Mouse (Mus musculus) telencephalon, adult 2 months (tissue): ENCODE data around the gene Dsn1.

Experiments used
- DNase-seq: peaks from one replicate; pipeline ENCODE4 v3.0.0-alpha.2; 2011; ENCODE audit warnings: low read depth, low spot score

The Dsn1 gene

DNA sequence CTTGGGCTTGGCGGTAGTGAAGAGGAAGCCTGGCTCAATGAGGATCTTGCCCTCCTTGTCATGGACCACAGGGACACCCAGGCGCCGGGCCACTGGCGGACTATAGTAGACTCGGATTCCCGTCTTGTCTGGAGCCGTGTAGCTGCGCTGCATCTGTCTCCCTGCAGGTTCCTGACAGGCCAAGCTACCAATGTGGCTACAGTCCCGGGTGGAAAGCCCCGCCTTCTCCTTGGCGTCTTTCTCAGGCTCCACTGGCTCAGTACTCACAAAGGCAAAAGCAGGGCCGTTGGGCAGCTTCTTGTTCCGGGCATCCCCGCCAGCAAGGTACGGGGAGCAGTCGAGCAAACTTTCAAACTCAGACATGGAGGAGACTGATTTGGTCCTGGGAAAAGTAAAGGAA lies 14.2 kb upstream of the Dsn1 start:
- DNase-seq: no peak

DNA sequence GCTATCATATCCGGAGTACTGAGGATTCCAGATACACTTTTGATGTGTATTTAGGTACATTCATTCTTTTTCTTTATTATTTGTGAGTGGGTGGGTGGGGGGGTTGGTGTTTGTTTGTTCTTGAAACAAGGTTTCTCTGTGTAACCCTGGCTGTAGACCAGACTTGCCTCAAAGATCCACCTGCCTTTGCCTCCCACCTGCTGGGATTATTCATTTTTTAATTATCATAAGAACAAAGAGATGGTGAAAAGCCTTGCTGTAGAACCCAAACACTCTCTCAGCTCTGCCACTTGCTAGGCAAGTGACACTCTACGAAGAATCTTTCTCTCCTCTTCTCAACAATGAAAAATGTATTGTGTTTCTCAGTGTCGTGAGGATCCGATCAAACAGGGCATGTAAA lies 12.3 kb upstream of the Dsn1 start:
- no peak for DNase-seq

DNA sequence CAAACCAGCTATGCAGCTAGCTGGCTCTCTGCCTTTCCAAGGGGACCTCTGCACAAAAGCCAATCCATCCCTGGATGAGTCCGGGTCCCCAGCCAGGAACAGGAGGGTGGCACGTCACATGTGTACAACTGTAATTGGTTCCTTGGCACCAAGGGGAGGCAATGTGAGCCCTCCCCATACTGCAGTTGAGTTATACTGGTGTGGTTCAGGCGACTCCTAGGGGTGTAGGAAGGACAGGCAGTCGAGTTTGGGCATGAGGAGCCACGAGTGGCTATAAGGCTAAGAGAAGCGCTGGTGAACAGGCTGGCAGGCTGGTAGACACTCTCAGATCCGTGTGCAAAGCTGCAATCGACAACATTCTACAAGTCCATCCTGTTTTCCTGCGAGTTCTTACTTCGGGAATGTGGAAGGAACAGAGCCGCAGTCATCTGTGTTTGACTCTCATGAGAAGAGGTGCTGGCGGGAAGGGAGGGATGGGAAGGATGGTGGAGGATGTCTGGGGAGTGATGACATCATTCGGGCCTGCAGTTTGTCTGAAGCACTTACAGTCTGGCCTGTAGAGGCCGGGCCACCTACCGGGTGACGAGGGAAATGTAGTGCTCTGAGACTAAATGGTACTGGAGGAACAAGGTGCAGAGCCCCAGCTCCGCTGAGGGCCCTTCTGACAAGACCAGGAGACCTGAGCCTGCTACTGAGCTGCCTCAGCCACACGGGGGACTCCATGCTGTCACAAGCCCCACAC lies 9.7 kb upstream of the Dsn1 start:
- DNase-seq: no peak

DNA sequence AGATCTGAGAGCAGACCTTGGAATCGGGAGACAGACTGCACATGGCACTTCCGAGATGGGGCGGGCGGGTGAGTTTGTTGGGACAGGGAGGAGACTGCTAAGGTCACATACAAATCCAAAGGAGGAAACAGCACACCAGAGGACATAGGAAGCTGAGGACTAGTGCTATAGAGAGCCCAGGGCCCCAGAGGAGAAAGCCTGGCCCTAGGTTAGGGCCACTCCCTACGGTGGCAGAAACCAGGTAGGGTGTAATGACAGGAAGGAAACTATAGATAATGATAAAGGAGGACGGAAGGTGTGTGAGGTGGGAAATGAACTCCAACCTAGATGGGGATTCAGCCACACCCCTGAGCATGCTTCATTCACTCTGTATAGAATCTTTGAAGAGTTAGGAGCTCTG lies 5.4 kb upstream of the Dsn1 start:
- DNase-seq: no peak

DNA sequence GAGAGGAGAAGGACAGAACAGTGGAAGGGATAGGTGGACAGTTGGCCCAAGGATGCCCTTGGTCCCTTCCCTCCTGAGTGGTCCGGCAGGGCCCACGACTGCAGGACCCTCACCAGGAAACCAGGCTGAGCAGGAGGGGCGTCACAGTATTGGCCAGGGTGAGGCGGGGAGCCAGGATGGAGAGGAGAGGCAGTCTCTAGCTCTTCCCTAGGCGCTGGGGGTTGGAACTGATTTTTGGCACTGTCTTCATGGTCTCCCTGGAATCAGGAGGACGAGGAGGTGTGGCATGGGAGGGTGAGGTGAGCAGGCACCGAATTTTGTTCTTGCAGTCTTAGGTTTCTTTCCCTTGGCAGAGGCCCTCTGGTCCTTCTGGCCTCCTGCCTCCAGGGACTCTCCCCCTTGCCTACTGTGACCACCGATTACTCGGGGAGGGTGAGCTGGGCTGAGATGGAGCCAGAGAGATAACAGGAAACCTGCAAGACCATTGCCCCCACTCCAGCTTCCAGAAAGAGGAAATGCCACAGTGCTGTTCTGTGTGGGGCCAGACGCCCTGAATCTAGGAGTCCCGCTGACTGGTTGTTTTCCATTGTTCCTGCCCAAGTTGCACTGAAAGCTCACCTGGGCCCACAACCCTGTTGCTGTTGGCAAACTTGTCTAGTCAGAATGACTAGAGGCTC lies 3.8 kb upstream of the Dsn1 start:
- no peak for DNase-seq

DNA sequence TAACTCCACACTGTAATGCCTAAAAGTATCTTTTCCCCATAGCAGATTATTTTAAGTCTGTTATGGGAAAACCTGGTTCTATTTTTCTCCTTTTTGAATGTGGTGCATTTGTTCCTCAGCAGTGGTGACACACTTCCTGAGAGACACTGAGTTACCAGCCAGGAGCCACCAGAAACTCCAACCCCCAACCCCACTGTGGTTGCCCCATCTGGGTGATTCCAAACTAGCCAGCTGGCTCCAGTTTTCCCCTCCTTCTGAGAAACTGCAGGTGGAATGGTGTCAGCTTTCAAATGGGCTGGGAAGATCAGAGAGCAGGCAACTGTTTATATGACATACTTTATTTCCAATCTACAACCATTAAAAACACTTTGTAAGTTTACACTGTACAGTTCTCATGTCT lies 3.2 kb upstream of the Dsn1 start:
- no peak for DNase-seq

DNA sequence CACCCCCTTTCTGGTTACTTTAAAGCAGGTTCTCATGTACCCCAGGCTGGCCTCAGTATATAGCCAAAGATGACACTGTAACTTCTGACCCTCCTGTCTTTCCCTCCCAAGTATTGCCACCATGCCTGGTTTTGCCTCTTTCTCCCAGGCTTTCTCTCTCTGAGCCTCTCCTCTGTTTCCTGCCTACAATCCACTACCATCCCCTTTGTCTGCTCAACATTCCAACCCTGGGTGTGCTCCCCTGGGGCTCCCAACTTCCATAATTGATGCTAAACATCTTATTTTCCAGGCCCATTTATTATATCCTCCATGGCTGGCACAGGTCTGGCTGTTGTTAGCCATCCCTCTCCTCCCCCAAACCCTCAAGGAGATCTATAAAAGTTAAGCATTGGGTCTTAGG lies 1.6 kb upstream of the Dsn1 start:
- DNase-seq: no peak

DNA sequence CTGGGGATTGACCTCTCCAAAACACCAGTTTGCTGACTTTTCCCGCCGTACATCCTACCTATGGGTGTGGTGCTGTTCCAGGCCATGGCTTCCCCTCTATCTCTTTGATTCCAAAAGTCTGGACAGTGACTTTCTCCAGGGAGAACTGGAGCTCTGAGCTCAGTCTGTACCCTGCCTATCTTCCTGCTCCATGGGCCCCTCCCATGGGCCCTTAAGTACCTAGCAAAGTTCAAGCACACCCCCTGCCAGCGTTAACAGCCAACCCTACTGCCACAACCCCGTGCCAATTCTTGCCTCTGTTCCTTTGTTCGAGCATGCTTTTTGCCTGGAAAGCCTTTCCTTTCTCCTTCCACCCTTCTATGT lies 261 bp upstream of the Dsn1 start:
- DNase-seq: no peak

DNA sequence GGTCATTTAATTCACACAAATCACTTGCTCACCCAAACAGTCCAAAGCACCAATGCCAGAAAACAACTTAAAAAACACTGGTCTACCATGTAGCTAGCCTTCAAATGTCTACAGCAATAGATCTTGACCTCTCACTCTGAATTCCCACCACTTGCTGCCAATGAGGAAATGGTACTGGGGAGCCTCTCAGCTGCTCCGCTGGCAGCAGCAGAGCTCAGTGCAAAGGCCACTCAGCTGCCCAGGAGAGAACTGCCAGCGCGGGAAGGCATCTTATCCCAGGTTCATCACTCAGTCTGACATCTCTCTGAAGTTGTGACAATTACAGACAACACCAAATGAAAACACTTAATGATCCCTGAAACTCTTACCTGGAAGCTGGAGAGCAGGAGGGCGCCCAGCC lies 4.6 kb downstream of the Dsn1 start:
- no peak for DNase-seq

DNA sequence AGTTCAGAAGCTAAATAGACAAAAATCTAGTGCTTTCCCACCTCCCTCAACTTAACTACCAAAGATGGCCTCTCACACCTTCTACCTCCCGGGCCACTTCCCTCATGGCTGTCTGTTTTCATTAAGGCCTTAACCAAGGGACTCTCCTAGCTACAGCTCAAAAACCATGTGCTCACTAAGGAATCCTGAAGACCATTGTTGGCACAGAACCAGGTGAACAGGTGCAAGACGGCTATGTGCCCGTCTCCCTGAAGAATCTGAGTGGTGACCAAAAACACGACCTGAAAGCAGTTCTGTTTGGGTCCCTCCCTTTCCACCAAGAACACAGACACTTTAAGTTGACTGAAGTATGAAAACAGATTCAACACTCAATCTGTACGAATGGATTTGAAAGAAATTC lies 8.7 kb downstream of the Dsn1 start:
- no peak for DNase-seq

DNA sequence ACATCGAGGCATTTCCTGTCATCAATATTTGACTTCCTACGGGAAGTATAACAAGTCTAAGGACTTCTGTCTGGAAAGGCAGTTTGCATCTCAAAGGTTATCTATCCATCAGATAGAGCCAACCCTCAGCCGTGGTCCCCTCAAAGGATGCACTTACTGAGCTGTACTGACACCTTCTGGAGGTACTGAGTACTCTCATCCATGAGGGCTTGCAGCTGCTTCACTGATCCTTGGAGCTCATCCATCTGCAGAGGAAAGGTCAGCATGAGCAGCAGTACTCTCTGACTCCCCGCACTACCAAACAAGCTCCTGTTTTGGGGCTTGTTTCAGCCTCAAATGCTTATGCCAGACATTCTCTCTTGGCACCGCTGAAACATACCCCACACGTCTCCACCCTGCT lies 10.4 kb downstream of the Dsn1 start:
- DNase-seq: peak; percentile 43

DNA sequence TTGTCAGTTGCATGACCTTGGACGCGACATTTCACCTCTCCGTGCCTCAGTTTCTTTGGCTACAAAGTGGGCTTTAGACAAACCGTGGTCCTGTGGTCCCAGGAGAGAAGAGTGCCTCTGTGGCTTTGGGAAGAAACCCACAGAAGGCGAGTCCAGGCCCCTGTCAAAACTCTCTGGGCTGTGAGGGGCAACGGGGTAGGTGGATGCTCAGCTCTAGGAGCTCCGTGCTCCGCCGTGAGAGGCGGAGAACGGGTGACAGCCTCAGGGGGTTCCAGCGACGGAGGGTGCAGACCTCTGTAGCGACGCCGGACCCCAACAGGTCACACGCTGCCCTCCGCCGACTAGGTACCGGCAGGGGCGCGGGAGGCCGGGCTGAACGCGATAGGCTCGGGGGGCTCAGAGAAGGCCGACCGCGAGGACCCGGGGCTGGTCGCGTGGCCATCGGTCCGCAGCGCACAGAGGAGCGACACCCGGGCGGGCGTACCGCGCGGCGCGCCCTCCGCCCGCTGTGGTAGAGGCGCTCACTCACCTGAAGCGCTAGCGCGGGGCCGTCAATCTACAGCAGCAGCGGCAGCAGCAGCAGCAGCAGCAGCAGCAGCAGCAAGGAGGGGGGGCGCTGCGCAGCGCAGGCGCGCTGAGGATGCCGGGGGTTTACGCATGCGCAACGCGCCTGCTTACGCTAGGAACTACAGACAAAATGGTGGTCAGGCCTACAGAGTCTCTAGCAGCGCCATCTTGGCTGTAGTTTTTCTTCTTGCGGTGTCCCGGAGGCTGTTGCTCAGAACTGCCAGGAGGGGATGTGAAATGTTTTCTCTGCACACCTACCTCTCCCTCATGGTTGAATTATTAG lies 15.3 kb downstream of the Dsn1 start, which contains the start of gene Ndrg3:
Gene Ndrg3, minus strand, starts transcription at position 587 of the 850 bp plus-strand sequence.
- DNase-seq: peak; percentile 98

DNA sequence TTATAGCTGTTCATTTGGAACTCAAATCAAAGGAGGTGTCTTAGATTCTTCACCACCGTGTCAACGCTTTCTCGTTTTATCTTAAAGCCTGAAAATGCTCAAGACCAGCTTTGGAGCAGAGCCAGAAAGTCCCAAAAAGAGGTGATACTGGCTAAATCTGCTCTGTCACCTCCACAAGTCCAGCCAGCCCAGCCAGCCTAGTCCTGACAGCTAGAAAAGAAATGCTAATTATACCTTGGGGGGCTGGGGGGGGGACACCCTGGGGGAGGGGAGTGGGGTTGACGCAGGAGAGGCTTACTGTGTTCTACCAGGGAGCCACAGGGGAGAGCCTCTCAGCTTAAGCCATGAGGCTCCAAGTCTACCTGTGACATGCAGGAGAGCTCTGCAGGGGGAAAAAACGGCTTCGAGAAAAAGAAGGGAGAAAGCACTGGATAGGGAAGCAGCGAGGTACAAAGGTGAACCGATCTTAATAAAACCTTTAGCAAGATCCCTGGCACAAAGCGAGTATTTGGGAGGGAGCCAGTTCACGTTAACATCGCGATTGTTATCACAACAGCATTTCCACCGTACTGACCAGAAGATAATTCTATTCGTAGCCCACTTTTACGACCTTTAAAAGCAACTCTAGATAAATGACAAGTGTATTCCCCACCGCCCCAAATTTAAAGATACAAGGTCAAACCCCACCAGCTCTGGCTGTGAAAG lies 16.1 kb downstream of the Dsn1 start:
- peak; percentile 53 for DNase-seq

DNA sequence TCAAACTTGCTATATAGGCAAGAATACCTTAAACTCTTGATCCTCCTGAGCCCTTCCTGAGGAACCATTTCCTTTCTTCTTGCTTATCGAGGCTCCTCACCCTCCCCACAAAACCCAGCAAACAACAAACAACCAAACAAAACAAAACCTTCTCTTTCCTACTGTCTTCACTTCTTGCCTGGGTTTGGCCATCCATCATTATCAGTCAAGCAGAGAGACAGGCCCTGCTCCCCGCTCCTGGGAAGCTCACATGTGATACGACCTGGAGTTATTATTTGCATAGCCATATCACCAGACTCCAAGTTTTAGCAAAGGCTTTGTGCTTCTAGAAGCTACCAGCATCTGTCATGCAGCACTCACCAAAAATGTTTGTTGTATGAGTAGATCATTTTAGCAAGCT lies 19.6 kb downstream of the Dsn1 start:
- DNase-seq: no peak

DNA sequence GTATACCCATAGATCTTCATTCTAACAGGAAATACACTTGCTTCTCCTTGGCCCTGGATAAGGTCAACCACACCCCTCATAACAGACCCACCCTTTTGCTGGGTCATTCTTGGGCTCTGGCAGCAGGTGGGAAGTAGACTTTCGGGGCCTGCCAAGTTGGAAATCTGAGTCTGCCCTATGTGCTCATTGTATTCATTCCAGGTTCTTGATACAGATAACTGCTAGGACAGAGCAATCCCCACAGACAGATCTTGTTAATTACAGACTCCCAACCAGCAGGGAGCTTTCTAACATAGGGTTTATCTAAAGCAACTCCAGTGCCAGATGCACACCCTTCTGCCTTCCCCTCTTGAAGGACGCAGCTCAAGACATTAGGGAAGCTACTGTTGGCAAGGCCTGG lies 24.1 kb downstream of the Dsn1 start:
- DNase-seq: no peak

DNA sequence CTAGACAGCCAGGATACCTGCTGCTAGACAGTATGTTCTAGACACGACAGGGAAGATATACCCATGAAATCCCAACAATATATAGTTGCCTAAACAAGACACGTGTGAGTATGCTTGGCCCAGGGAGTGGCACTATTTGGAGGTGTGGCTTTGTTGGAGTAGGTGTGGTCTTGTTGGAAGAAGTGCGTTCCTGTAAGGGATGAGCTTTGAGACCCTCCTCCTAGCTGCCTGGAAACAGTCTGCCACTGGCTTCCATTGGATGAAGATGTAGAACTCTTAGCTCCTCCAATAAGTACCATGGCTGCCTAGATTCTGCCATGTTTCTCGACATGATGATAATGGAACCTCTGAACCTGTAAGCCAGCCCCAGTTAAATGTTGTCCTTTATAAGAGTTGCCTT lies 25.7 kb downstream of the Dsn1 start:
- DNase-seq: no peak

DNA sequence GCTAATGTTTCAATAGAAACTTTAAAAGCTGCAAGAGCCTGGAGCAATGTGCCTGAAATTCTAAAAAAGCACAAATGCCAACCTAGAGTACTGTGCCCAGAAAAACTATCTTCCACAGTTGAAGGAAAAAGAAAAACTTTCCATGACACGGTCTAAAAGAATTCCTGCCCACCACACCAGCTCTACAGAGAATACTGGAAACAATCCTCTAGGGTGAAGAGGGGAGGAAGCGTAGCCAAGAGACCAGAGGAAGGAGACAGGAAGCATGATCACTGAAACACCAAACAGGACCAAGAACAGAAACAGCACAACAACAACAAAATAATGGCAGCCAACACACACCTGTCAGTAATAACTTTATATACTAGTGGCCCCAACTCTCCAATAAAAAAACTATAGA lies 26.9 kb downstream of the Dsn1 start:
- DNase-seq: no peak

DNA sequence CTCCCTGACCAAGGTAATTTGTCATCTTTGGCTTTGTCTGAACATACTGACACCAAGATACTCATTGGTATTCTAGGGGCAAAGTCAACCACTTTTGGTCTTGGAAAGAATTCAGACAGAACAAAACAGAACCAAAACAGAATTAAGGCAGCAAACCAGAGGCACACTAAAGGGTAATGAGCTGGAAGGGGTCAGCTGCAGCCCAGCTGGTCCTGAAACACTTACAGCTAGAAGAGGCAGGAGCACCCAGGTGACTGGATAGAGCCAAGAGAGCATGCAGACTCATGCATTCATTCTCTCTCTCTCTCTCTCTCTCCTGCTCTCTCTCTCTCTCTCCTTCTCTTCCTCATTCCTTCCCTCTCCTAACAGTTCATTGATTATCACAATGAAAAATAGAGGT lies 30.2 kb downstream of the Dsn1 start:
- DNase-seq: no peak

DNA sequence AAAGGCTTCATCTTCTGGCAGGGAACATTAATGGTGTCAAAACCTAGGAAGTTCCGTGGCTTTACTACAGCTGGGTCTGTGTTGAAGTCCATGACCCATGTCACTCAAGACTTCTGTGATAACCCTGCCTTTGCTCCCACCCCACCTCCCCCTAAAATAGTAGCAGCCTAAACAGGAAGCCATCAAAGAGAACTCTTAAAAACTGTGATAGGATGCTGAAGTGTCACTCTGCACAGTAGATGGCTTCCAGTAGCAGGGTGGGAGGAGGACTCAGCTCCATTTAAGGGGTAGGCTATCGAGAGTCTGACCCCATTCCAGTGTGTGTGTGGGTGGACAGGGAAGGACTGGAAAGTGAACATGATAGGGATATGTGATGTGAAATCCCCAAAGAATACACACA lies 32.0 kb downstream of the Dsn1 start:
- DNase-seq: no peak

DNA sequence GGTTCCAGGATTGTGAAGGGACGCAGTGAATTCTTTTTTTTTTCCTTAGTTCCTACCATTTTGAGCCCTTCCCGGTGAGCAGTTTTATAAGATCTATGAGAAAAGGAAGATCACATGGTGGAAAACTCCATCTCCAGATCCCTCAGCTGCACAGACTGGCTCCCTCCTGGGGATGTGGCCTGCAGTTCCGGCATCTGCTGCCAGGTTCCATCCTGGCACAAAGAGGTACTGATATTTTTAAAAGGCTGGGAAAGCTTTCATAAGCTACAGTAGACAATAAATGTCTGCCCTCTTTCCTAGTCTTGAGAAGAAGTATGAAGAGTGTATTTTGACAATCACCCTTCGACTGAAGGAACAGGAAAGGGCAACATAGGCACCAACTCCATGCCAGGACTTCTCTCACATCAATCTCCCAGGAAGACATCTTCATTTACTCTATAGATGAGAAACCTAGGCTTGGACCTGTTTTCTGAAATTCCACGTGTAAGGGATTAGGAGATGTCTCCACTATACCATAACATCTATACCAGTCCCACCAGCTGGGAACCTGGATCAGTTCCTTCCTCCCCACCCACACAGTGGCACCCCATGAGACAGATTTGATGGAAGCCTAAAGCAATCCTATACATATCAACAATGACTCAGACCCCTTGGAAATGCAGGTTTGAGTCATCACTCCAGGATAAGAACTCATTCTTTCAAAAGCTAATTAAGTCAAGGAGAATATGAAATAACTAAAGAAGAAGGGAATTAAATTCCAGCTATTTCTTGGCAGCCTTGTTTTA lies 33.4 kb downstream of the Dsn1 start:
- DNase-seq: peak; percentile 81

DNA sequence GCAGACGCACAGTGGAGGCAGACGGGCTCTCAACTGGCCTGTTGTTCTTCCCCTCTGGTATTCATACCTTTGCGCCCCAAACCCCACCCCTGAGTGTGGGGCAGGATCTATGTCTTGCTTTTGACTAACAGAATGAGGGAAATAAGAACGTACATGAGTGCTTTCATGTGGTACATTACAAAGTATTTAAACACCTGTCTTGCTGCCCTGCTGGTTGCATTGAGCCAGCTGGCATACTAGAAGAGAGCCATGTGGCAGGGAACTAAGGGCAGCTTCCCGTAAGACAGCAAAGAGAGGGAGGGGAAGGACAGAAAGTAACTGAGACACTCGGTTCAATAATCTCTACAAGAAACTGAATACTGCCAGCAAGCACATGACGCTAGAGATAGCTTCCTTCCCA lies 36.7 kb downstream of the Dsn1 start:
- no peak for DNase-seq
